Mouse (Mus musculus) ES-Bruce4 (cell line): ENCODE data around the gene Flt3l. TPM values are rescaled to one million over a fixed set of nuclear protein-coding genes. Genes with fewer than 3 reads are reported as not detected.
"Not testable (repeated sequence)": the region's sequence is repeated elsewhere in the genome, so short reads cannot be mapped to it uniquely, and the experiment has no call there.

Experiments
- H3K27ac ChIP-seq: 2 replicates; pipeline ENCODE4 v1.5.1; 2012; ENCODE audit warnings: low read length, inconsistent platforms; ENCODE audit not compliant: insufficient read depth
- H3K27me3 ChIP-seq: 2 replicates; pipeline ENCODE4 v1.6.1; 2012; ENCODE audit warnings: mild to moderate bottlenecking, low read length, inconsistent platforms; ENCODE audit not compliant: control insufficient read depth, poor library complexity, insufficient read depth, severe bottlenecking
- H3K36me3 ChIP-seq: 2 replicates; pipeline ENCODE4 v1.6.1; 2012; ENCODE audit warnings: inconsistent platforms, mild to moderate bottlenecking, low read length, moderate library complexity; ENCODE audit not compliant: control insufficient read depth, poor library complexity, insufficient read depth, severe bottlenecking
- H3K4me1 ChIP-seq: one replicate; pipeline ENCODE4 v1.8.1; 2011; ENCODE audit warnings: low read length; ENCODE audit not compliant: control insufficient read depth, insufficient read depth
- H3K4me3 ChIP-seq: 2 replicates; pipeline ENCODE4 v1.5.1; 2011; ENCODE audit warnings: low read depth, mild to moderate bottlenecking, low read length
- H3K9ac ChIP-seq: 2 replicates; pipeline ENCODE4 v1.6.1; 2012; ENCODE audit warnings: low read depth, mild to moderate bottlenecking, inconsistent platforms; ENCODE audit not compliant: poor library complexity, severe bottlenecking
- H3K9me3 ChIP-seq: replicated peaks from 2 replicates; pipeline ENCODE4 v1.6.1; 2012; ENCODE audit warnings: mild to moderate bottlenecking, low read length, inconsistent platforms; ENCODE audit not compliant: control insufficient read depth, poor library complexity, insufficient read depth, severe bottlenecking
- CTCF ChIP-seq: IDR thresholded peaks from one replicate; pipeline ENCODE4 v1.8.1; 2011; ENCODE audit warnings: low read depth, low read length
- EP300 ChIP-seq: IDR thresholded peaks from 2 replicates; pipeline ENCODE4 v1.6.1; 2011; ENCODE audit warnings: low read depth, low read length; ENCODE audit not compliant: insufficient read depth
- POLR2A ChIP-seq: IDR thresholded peaks from one replicate; pipeline ENCODE4 v1.8.1; 2011; ENCODE audit warnings: low read length; ENCODE audit not compliant: insufficient read depth
- polyA plus RNA-seq: library from polyadenylated mRNA; stranded (reverse); fragments of >200 nt; gene quantifications from 2 replicates; pipeline ENCODE4 v1.2.4, GENCODE M21; 2011; ENCODE audit warnings: low read depth; ENCODE audit not compliant: missing spikeins, insufficient read depth, insufficient read length

Gene Flt3l
- polyA plus RNA-seq, 1 experiment: 3.0 TPM

DNA sequence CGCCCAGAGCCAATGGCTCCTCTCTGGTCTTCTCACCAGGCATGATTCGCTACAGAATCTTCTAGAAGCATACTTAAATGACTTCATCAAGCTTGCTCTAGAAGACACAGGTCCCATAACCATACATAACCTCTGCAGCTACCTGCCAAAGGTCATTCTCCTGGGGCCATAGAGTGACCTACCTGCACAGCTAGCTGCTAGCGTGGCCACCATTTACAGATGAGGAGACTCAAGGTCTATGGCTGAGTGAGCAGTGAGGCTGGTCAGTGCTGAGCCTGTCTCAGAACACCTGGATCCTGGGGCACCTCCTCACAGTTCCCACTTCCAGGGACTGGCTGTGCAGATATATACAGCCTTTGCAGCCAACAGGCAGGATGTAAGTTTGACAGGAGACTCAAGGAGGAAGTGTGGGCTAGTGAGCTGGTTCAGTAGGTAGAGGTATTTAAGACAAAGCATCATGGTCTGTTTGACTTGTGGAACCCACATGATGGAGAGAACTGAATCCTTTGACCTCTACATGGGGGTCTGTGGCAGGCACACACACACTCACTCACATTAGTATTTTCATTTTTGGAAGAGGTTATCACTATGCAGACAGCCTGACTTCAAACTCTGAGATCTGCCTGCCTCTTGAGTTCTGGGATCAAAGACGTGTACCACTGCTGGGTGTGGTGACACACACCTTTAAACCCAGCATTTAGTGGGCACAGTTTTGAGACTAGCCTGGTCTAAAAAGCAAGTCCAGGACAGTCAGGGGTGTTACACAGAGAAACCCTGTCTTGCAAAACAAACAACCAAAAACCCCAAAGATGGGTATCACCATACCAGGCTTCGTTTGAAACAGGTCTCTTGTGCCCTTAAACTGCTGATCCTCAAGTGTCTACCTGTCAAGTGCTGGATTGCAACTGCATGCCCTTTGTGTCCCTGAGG lies 16.2 kb downstream of the Flt3l start:
- Histone ChIP-seq H3K4me1 (peaks cover 2% of the 10 kb centered on the region), H3K36me3 (peaks cover 38% of the 10 kb centered on the region), H3K9me3 (no peaks in the 10 kb centered on the region), H3K27me3 (no peaks in the 10 kb centered on the region), H3K9ac (no peak overlapping the region), H3K27ac (peak overlapping the region; percentile 53), H3K4me3 (no peak overlapping the region)
- TF ChIP-seq EP300: no peak
- no peak for TF ChIP-seq CTCF
- TF ChIP-seq POLR2A: no peak

GRCm38 (mm10) chr7:45118336-45118735 lies 17.9 kb downstream of the Flt3l start:
- H3K27me3 ChIP-seq: no peaks in the 10 kb centered on the region
- H3K9me3 ChIP-seq: no peaks in the 10 kb centered on the region
- peaks cover 36% of the 10 kb centered on the region for H3K36me3 ChIP-seq
- H3K9ac ChIP-seq: no peak overlapping the region
- H3K4me3 ChIP-seq: no peak overlapping the region
- no peak overlapping the region for H3K27ac ChIP-seq
- H3K4me1 ChIP-seq: peaks cover 3% of the 10 kb centered on the region
- TF ChIP-seq POLR2A (no peak), EP300 (no peak), CTCF (no peak)

DNA sequence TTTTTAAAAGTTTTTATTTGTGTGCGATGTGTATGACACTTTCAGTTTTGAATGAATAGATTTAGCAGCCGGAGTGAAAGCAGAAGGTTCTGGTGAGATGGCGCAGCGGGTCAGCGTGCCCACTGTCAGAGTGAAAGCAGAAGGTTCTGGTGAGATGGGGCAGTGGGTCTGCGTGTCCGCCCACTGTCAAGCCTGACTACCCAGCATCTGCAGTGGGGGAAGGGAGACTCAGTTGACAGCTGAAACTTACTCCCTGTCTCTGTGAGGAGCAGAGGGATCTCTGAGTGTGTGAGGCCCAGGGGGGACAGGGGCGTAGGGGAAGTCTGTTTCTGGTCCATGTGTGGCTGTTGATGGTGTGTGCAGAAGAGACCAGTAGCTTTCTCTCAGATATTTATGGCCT lies 18.7 kb downstream of the Flt3l start:
- no peak overlapping the region for H3K9ac ChIP-seq
- H3K4me1 ChIP-seq: peaks cover 3% of the 10 kb centered on the region
- no peaks in the 10 kb centered on the region for H3K27me3 ChIP-seq
- TF ChIP-seq POLR2A (no peak), EP300 (no peak), CTCF (no peak)
- H3K9me3 ChIP-seq: no peaks in the 10 kb centered on the region
- H3K36me3 ChIP-seq: peaks cover 28% of the 10 kb centered on the region
- H3K27ac ChIP-seq: no peak overlapping the region
- H3K4me3 ChIP-seq: no peak overlapping the region

DNA sequence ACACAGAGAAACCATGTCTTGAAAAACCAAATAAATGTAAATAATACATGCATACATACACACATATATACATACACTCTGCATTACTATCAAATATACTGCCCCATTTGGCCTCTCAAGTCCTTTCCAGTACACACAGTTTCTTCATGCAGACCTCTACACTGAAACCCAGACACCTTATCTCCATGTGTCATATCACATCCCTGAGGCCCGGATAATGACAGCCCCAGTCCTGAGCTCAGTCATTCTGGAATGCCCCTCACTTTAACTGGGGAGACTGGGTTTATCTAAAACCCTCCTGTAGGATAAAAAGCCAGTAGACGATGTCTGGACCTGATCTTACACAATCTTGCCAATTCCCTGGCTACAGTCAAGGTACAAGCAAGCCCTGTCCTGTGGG lies 22.8 kb downstream of the Flt3l start:
- Histone ChIP-seq H3K27ac (0 out of 2 replicates have a peak overlapping the region, but pooled peaks have one; percentile 29), H3K4me3 (no peak overlapping the region), H3K36me3 (no peaks in the 10 kb centered on the region), H3K27me3 (no peaks in the 10 kb centered on the region), H3K4me1 (peaks cover 1% of the 10 kb centered on the region), H3K9me3 (no peaks in the 10 kb centered on the region), H3K9ac (0 out of 2 replicates have a peak overlapping the region, but pooled peaks have one; percentile 47)
- TF ChIP-seq EP300 (no peak), POLR2A (no peak), CTCF (no peak)

GRCm38 (mm10) chr7:45112529-45112928 lies 23.7 kb downstream of the Flt3l start:
- TF ChIP-seq EP300: no peak
- no peak for TF ChIP-seq CTCF
- no peak for TF ChIP-seq POLR2A
- H3K4me3 ChIP-seq: no peak overlapping the region
- H3K9me3 ChIP-seq: no peaks in the 10 kb centered on the region
- peak overlapping the region; percentile 51 for H3K27ac ChIP-seq
- H3K4me1 ChIP-seq: peaks cover 1% of the 10 kb centered on the region
- H3K36me3 ChIP-seq: no peaks in the 10 kb centered on the region
- H3K9ac ChIP-seq: no peak overlapping the region
- no peaks in the 10 kb centered on the region for H3K27me3 ChIP-seq

- Histone ChIP-seq H3K4me3 (no peak overlapping the region), H3K27ac (peak overlapping the region; percentile 51), H3K36me3 (no peaks in the 10 kb centered on the region), H3K27me3 (no peaks in the 10 kb centered on the region), H3K9me3 (no peaks in the 10 kb centered on the region), H3K4me1 (peaks cover 1% of the 10 kb centered on the region), H3K9ac (no peak overlapping the region)
- peak; percentile 63; the same call in 1 of the 2 replicates for TF ChIP-seq EP300
- no peak for TF ChIP-seq CTCF
Observed at GRCm38 (mm10) chr7:45111940-45112339, 24.3 kb downstream of the Flt3l start.

- not testable (repeated sequence) for H3K4me3 ChIP-seq, H3K27me3 ChIP-seq, H3K9ac ChIP-seq, H3K9me3 ChIP-seq, H3K36me3 ChIP-seq, H3K4me1 ChIP-seq
- H3K27ac ChIP-seq: peak overlapping the region; percentile 51; the same call in 1 of the 2 replicates
Observed at GRCm38 (mm10) chr7:45110089-45110488, 26.1 kb downstream of the Flt3l start.
